Mouse (Mus musculus) myocyte (in vitro differentiated cells): ENCODE results near the gene Itpkb.
A peak's percentile ranks its signal among the peaks of the same experiment; 100 is the strongest.

Experiments
- MYOG ChIP-seq, 3 experiments: IDR thresholded peaks; one replicate each; pipeline ENCODE4 v1.6.1; 2011; ENCODE audit warnings: control low read depth in 2 of 3, low read depth in 2 of 3, mild to moderate bottlenecking in 2 of 3; ENCODE audit not compliant: insufficient read length in 2 of 3, control insufficient read depth in 1 of 3, insufficient read depth in 1 of 3
- POLR2A ChIP-seq: IDR thresholded peaks from one replicate; pipeline ENCODE4 v1.6.1; 2011; ENCODE audit warnings: low read depth, mild to moderate bottlenecking, control low read depth, moderate library complexity; ENCODE audit not compliant: insufficient read length
- USF1 ChIP-seq: IDR thresholded peaks from one replicate; pipeline ENCODE4 v1.6.1; 2011; ENCODE audit warnings: low read depth, mild to moderate bottlenecking, control low read depth, moderate library complexity

DNA sequence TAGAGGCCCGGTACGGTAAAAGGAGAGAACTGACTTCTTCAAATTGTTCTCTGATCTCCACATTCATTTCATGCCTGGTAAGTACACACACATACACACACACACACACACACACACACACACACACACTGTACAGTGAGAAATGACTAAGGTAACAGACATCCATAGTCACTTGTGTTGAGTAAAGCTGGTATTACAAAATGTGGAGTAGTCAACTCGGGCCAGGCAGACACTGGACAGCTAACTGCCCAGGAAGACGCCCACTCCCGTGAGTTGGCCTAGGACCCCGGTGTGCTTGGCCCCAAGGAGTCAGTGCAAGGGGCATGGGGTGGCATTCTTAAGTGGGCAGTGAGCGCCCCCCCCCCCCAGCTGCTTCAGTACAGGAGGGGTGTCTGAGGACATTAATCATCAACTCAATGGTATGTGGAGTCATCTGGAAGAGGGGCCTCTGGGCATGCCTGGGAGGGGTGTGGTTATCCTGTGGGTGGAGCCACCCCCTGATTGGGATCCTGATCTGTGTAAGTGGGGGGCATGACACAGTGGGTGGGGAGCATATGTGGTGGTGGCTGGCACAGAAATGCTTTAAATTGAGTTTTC lies 41.3 kb upstream of the Itpkb start:
- no peak for TF ChIP-seq POLR2A
- no peak for TF ChIP-seq USF1
- peak in 1 of 3 experiments; percentile 12 for TF ChIP-seq MYOG (IDR thresholded peaks at IDR 0.05; ENCODE audit: control insufficient read depth in 1 of 3, insufficient read depth in 1 of 3, insufficient read length in 2 of 3, low read depth in 2 of 3)
